Mouse (Mus musculus) right cerebral cortex, adult 18-20 months (tissue): ENCODE measurements around the gene Padi4.

Source experiments
- DNase-seq: peaks from one replicate; pipeline ENCODE4 v3.0.0; 2022; ENCODE audit warnings: mixed read lengths

Padi4 gene

GRCm38 (mm10) chr4:140787414-140787813 lies 13.4 kb upstream of the Padi4 start:
- no peak for DNase-seq

GRCm38 (mm10) chr4:140785217-140785616 lies 11.2 kb upstream of the Padi4 start:
- DNase-seq, result no peak

GRCm38 (mm10) chr4:140784292-140784945 lies 10.4 kb upstream of the Padi4 start:
- no peak for DNase-seq

GRCm38 (mm10) chr4:140782821-140783220 lies 8.8 kb upstream of the Padi4 start:
- no peak for DNase-seq

- DNase-seq, result no peak
These were observed 6.5 kb upstream of the Padi4 start for GRCm38 (mm10) chr4:140780507-140780906.

GRCm38 (mm10) chr4:140779803-140780397 lies 5.9 kb upstream of the Padi4 start:
- DNase-seq, result no peak

GRCm38 (mm10) chr4:140776623-140777022 lies 2.6 kb upstream of the Padi4 start:
- DNase-seq, result no peak

GRCm38 (mm10) chr4:140775876-140776275 lies 1.8 kb upstream of the Padi4 start:
- no peak for DNase-seq

GRCm38 (mm10) chr4:140774893-140775292 lies 857 bp upstream of the Padi4 start:
- no peak for DNase-seq

GRCm38 (mm10) chr4:140771091-140771490 lies 2.9 kb downstream of the Padi4 start:
- no peak for DNase-seq

GRCm38 (mm10) chr4:140770433-140770832 lies 3.6 kb downstream of the Padi4 start:
- DNase-seq, result no peak

- no peak for DNase-seq
These were observed 5.1 kb downstream of the Padi4 start for GRCm38 (mm10) chr4:140768973-140769372.

GRCm38 (mm10) chr4:140765936-140766335 lies 8.1 kb downstream of the Padi4 start:
- no peak for DNase-seq

- DNase-seq, result no peak
These were observed 10.9 kb downstream of the Padi4 start for GRCm38 (mm10) chr4:140763158-140763557.

GRCm38 (mm10) chr4:140761601-140762000 lies 12.4 kb downstream of the Padi4 start:
- no peak for DNase-seq

GRCm38 (mm10) chr4:140755811-140756210 lies 18.2 kb downstream of the Padi4 start:
- DNase-seq, result no peak

- no peak for DNase-seq
These were observed 20.7 kb downstream of the Padi4 start for GRCm38 (mm10) chr4:140753366-140753765.

GRCm38 (mm10) chr4:140750328-140750727 lies 23.7 kb downstream of the Padi4 start:
- no peak for DNase-seq

- no peak for DNase-seq
These were observed 26.1 kb downstream of the Padi4 start for GRCm38 (mm10) chr4:140747978-140748377.

GRCm38 (mm10) chr4:140744654-140745053 lies 29.4 kb downstream of the Padi4 start:
- DNase-seq, result peak; percentile 45

- DNase-seq, result no peak
These were observed 30.9 kb downstream of the Padi4 start for GRCm38 (mm10) chr4:140743086-140743485.

- no peak for DNase-seq
These were observed 31.5 kb downstream of the Padi4 start, which contains the start of gene Padi6 for GRCm38 (mm10) chr4:140742543-140742942. Gene Padi6, minus strand, starts transcription at chr4:140742643.

- peak; percentile 51 for DNase-seq
These were observed 32.6 kb downstream of the Padi4 start for GRCm38 (mm10) chr4:140741401-140741800.

GRCm38 (mm10) chr4:140740655-140741054 lies 33.4 kb downstream of the Padi4 start:
- no peak for DNase-seq

- no peak for DNase-seq
These were observed 41.2 kb downstream of the Padi4 start for GRCm38 (mm10) chr4:140732871-140733270.
